Mouse (Mus musculus): ENCODE measurements around the gene Glod4. TPM values are rescaled to one million over a fixed set of nuclear protein-coding genes. Genes with fewer than 3 reads are reported as not detected.
A peak's percentile ranks its signal among the peaks of the same experiment; 100 is the strongest.

Gene Glod4
- total RNA-seq (2021): 10 to 100 TPM; 37.7 to 44.7 TPM
- long read RNA-seq, experiment 1, full-length matches to known transcripts: 108 of 112 reads
- long read RNA-seq, experiment 1, partial matches to known transcripts: 1 of 112 reads
- long read RNA-seq, experiment 1, other reads (novel, unspliced or antisense): 3 of 112 reads
- long read RNA-seq, experiment 2, transcript Glod4-201 (9 exons, 1,434 nt): major isoform, 90 of 94 reads
- long read RNA-seq, experiment 2, partial matches to known transcripts: 1 of 94 reads
- long read RNA-seq, experiment 2, other reads (novel, unspliced or antisense): 3 of 94 reads

- peak; percentile 90 to 97 for DNase-seq
- intact Hi-C loops (cut with DNase I): no loop called here
Observed at GRCm38 (mm10) chr11:76242901-76243810, at the start of gene Glod4, which contains the start of gene Mrm3. Glod4 (minus strand) TSS chr11:76243725. Mrm3 (plus strand) TSS chr11:76243715.

GRCm38 (mm10) chr11:76292831-76293230, 49.3 kb upstream of the Glod4 start:
- DNase-seq: peak in 1 of 2 experiments; percentile 31
- intact Hi-C loops (cut with DNase I): no loop called here

- intact Hi-C loops (cut with DNase I): no loop called here
- peak in 1 of 2 experiments; percentile 32 for DNase-seq
Observed at GRCm38 (mm10) chr11:76292398-76292797, 48.9 kb upstream of the Glod4 start.

- intact Hi-C loops (cut with DNase I): no loop called here
- no peak for DNase-seq
Observed at GRCm38 (mm10) chr11:76291960-76292359, 48.4 kb upstream of the Glod4 start.

GRCm38 (mm10) chr11:76290367-76290766, 46.8 kb upstream of the Glod4 start:
- intact Hi-C loops (cut with DNase I): no loop called here
- no peak for DNase-seq

- intact Hi-C loops (cut with DNase I): no loop called here
- no peak for DNase-seq
Observed at GRCm38 (mm10) chr11:76288645-76289044, 45.1 kb upstream of the Glod4 start.

GRCm38 (mm10) chr11:76287301-76287700, 43.8 kb upstream of the Glod4 start:
- no peak for DNase-seq
- intact Hi-C loops (cut with DNase I): no loop called here

- no peak for DNase-seq
- intact Hi-C loops (cut with DNase I): no loop called here
Observed at GRCm38 (mm10) chr11:76286534-76287126, 43.1 kb upstream of the Glod4 start.

GRCm38 (mm10) chr11:76285431-76286075, 42.0 kb upstream of the Glod4 start:
- intact Hi-C loops (cut with DNase I): no loop called here
- peak; percentile 37 to 47 for DNase-seq

GRCm38 (mm10) chr11:76283841-76284240, 40.3 kb upstream of the Glod4 start:
- no peak for DNase-seq
- intact Hi-C loops (cut with DNase I): no loop called here

- intact Hi-C loops (cut with DNase I): no loop called here
- no peak for DNase-seq
Observed at GRCm38 (mm10) chr11:76279971-76280370, 36.4 kb upstream of the Glod4 start.

- intact Hi-C loops (cut with DNase I): no loop called here
- DNase-seq: no peak
Observed at GRCm38 (mm10) chr11:76278960-76279852, 35.7 kb upstream of the Glod4 start.

GRCm38 (mm10) chr11:76272440-76272839, 28.9 kb upstream of the Glod4 start:
- peak in 1 of 2 experiments; percentile 35 for DNase-seq
- intact Hi-C loops (cut with DNase I): loop anchor here (5.0 kb wide), 1 partner anchor 125 kb away; the partner anchor contains the start of gene Nxn

- intact Hi-C loops (cut with DNase I): no loop called here
- no peak for DNase-seq
Observed at GRCm38 (mm10) chr11:76268521-76269065, 25.1 kb upstream of the Glod4 start.

- no peak for DNase-seq
- intact Hi-C loops (cut with DNase I): no loop called here
Observed at GRCm38 (mm10) chr11:76268001-76268459, 24.5 kb upstream of the Glod4 start.

- intact Hi-C loops (cut with DNase I): no loop called here
- no peak for DNase-seq
Observed at GRCm38 (mm10) chr11:76267550-76267949, 24.0 kb upstream of the Glod4 start.

GRCm38 (mm10) chr11:76262611-76263351, 19.3 kb upstream of the Glod4 start:
- DNase-seq: no peak
- intact Hi-C loops (cut with DNase I): no loop called here

- no peak for DNase-seq
- intact Hi-C loops (cut with DNase I): no loop called here
Observed at GRCm38 (mm10) chr11:76261224-76261623, 17.7 kb upstream of the Glod4 start.
